Mouse (Mus musculus) CH12F3 (cell line): Measurements from ENCODE around the gene Angel2.

Source experiments
- in situ Hi-C: fragments of 300-500 bp; cut with MboI; formaldehyde crosslinking; loops from 2 replicates; pipeline ENCODE4 v1.14.3; 2020; ENCODE audit warnings: low sequenced_read_pairs

Gene Angel2

GRCm38 (mm10) chr1:190978001-190978400, 53.1 kb downstream of the Angel2 start:
- in situ Hi-C loops = no loop called here

DNA sequence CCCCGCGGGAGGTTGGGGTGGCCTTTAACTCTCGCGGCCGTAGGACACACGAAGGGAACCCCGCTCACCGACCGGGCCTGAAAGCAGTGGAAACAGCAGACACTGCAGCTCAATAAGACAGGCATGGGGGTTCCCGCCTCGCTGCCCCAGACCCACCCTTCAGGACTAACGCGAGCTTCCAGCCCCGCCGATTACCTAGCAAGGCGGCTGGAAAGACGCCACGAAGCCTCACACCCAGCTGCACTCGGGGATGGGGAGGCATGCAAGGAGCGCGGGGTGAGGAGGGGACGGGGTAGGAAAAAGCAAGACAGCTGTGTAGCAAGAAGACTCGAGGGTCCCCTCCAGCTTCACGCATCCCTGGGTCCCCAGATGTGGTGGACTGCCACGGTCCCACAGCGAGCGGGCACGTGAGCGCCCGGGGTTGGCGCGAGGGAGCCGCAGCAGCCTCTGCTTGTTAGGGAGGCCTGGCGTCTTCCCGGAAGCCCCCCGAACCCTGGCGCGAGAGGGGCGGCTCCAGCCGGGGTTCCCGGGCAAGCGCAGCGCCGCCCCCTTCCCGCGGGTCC, 53.7 kb downstream of the Angel2 start:
- in situ Hi-C loops = no loop called here

DNA sequence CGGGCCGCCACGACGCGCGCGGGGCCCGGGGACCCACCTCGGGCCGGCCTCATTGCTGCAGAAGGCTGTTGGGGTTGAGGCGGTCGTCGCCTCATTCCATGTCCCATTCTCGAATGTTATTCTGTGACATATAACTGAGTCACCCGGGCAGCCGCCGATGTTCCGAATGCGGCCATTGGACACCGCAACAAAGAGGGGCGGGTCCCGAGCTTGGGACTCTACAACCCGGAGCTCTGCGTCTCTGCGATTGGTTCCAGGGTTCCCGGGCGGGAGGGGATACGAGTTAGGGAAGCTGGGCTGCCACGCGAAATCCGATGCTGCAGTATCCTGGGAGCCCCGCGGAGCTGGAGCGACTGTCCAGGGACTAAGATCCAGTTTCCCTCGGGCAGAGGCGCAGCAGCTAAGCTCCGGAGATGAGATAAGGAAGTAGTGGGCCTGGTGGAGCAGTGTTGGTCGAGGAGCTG, 54.2 kb downstream of the Angel2 start, which contains the start of gene Vash2:
Gene Vash2 (minus strand): TSS at position 197 of the 464 bp plus-strand sequence.
- in situ Hi-C loops = no loop called here

DNA sequence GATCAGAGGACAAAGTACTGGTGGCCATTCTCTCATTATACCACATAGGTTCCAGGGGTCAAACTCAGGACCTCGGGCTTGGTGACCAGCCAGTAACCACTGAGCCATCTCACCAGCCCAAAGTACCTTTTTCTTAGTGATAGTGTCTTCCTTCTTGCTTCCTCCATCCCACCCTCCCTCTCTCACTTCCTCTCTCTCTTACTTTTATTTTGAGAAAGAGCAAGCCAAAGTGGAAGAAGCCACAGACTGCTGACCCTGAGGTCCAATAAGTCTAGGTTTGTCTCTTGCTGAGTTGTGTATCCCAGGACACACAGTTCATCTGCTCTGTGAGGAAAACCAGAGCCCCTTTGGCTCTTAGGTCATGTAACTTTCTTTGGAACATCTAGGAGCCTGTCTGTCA, 55.6 kb downstream of the Angel2 start:
- in situ Hi-C loops = no loop called here

GRCm38 (mm10) chr1:190981412-190981811, 56.5 kb downstream of the Angel2 start:
- in situ Hi-C loops = no loop called here

- in situ Hi-C loops = loop anchor here (5.0 kb wide), 1 partner anchor 47 kb away; no protein-coding TSS in a partner anchor
Measured at GRCm38 (mm10) chr1:190989437-190990082, 64.6 kb downstream of the Angel2 start.

- in situ Hi-C loops = no loop called here
Measured at GRCm38 (mm10) chr1:190995548-190995947, 70.6 kb downstream of the Angel2 start.

GRCm38 (mm10) chr1:190996346-190996877, 71.5 kb downstream of the Angel2 start:
- in situ Hi-C loops = no loop called here
